Mouse (Mus musculus) brain, embryonic 14.5 days (tissue): Measurements from ENCODE around the gene Mrpl40.
"Not testable (repeated sequence)": the region's sequence is repeated elsewhere in the genome, so short reads cannot be mapped to it uniquely, and the experiment has no call there.

Source experiments
- CTCF ChIP-seq: fragments of 200-500 bp; IDR thresholded peaks from 2 replicates; pipeline ENCODE4 v1.5.1; 2012; ENCODE audit warnings: inconsistent platforms, mild to moderate bottlenecking, moderate library complexity, borderline replicate concordance; ENCODE audit not compliant: insufficient read depth, insufficient read length; ENCODE audit errors: extremely low read depth
- POLR2A ChIP-seq: fragments of 200-500 bp; IDR thresholded peaks from 2 replicates; pipeline ENCODE4 v1.6.1; 2012; ENCODE audit warnings: mild to moderate bottlenecking, inconsistent platforms, borderline replicate concordance; ENCODE audit not compliant: poor library complexity, insufficient read depth, insufficient read length, severe bottlenecking; ENCODE audit errors: extremely low read depth

DNA sequence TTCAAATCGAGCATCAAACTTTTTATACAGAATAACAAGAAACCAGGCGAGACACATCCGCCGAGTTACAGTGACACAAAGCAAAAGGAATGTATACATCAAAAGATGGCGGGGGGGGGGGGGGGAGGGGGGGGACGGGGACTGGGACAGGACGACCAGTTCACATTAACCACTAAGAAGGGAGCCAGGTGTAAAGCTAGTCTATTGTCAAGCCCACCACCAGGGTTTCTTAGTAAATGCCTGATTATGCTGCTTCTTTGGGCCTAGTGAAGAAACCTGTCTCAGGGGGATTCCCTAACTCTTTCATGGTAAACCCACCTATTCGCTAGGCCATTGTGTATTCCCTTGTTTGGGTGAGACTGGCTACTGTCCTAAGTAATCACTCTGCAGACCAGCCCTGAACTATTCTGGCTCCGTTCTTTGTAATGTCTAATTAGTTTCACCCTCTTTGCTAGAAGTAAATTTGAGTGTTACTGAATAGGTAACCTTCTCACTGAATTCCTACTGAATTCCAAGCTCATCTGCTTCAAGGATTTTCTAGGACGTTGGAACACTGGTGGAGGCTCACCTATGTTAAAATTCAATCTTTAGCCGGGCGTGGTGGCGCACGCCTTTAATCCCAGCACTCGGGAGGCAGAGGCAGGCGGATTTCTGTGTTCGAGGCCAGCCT, 27.0 kb downstream of the Mrpl40 start:
- TF ChIP-seq POLR2A, CTCF: not testable (repeated sequence)
